Mouse (Mus musculus) C2C12 (cell line): ENCODE measurements around the gene Ica1. TPM values are rescaled to one million over a fixed set of nuclear protein-coding genes. Genes with fewer than 3 reads are reported as not detected.

Experiments used
- H3K27me3 ChIP-seq: one replicate; pipeline ENCODE4 v1.6.1; 2011; ENCODE audit not compliant: control insufficient read depth, insufficient read depth, insufficient read length
- H3K36me3 ChIP-seq: one replicate; pipeline ENCODE4 v1.6.1; 2011; ENCODE audit not compliant: control insufficient read depth, insufficient read depth
- H3K4me3 ChIP-seq: one replicate; pipeline ENCODE4 v1.5.1; 2011; ENCODE audit warnings: mild to moderate bottlenecking, control low read depth; ENCODE audit not compliant: poor library complexity, insufficient read depth, severe bottlenecking
- H3K79me2 ChIP-seq: one replicate; pipeline ENCODE4 v1.6.1; 2011; ENCODE audit not compliant: control insufficient read depth, insufficient read depth
- H3K79me3 ChIP-seq: one replicate; pipeline ENCODE4 v1.6.1; 2011; ENCODE audit warnings: low read depth, control low read depth
- H3ac ChIP-seq: one replicate; pipeline ENCODE3; 2011; ENCODE audit warnings: low read depth; ENCODE audit not compliant: control insufficient read depth, insufficient read length
- CEBPB ChIP-seq: IDR thresholded peaks from one replicate; pipeline ENCODE4 v1.6.1; 2011; ENCODE audit warnings: low read depth, mild to moderate bottlenecking, control low read depth, moderate library complexity
- CTCF ChIP-seq: IDR thresholded peaks from one replicate; pipeline ENCODE4 v1.5.1; 2011; ENCODE audit not compliant: control insufficient read depth, insufficient read depth, insufficient read length
- FOSL1 ChIP-seq: IDR thresholded peaks from one replicate; pipeline ENCODE4 v1.8.0; 2011; ENCODE audit warnings: mild to moderate bottlenecking, low read length; ENCODE audit not compliant: poor library complexity, insufficient read depth, severe bottlenecking
- MAX ChIP-seq: IDR thresholded peaks from one replicate; pipeline ENCODE4 v1.6.1; 2011; ENCODE audit warnings: mild to moderate bottlenecking, control low read depth
- MYOD1 ChIP-seq: IDR thresholded peaks from one replicate; pipeline ENCODE4 v1.6.1; 2011; ENCODE audit warnings: low read depth; ENCODE audit not compliant: control insufficient read depth, insufficient read length
- MYOG ChIP-seq: IDR thresholded peaks from one replicate; pipeline ENCODE4 v1.6.1; 2011; ENCODE audit not compliant: control insufficient read depth, insufficient read length; ENCODE audit errors: extremely low read depth
- USF1 ChIP-seq: IDR thresholded peaks from one replicate; pipeline ENCODE4 v1.6.1; 2011; ENCODE audit warnings: low read depth, mild to moderate bottlenecking, control low read depth, moderate library complexity
- polyA plus RNA-seq: library from polyadenylated mRNA; unstranded; fragments of >200 nt; fragmentation: generic; extraction: Trizol; gene quantifications from one replicate; pipeline ENCODE4 v1.2.1, GENCODE M21; 2012; ENCODE audit warnings: missing spikeins

Gene Ica1
- polyA plus RNA-seq, 1 experiment: 10.5 TPM

GRCm38 (mm10) chr6:8693141-8693881, 85.0 kb downstream of the Ica1 start:
- Histone ChIP-seq H3K79me2 (no peaks in the 10 kb centered on the region), H3K27me3 (no peaks in the 10 kb centered on the region), H3K4me3 (no peak overlapping the region), H3K79me3 (no peaks in the 10 kb centered on the region), H3K36me3 (no peaks in the 10 kb centered on the region), H3ac (no peak overlapping the region)
- no peak for TF ChIP-seq MAX
- no peak for TF ChIP-seq CTCF
- no peak for TF ChIP-seq CEBPB

- Histone ChIP-seq H3K79me3 (no peaks in the 10 kb centered on the region), H3K27me3 (no peaks in the 10 kb centered on the region), H3ac (no peak overlapping the region), H3K36me3 (no peaks in the 10 kb centered on the region), H3K79me2 (no peaks in the 10 kb centered on the region), H3K4me3 (no peak overlapping the region)
- TF ChIP-seq MYOD1 (no peak), CTCF (no peak), MAX (no peak)
Measured at GRCm38 (mm10) chr6:8691199-8691975, 86.9 kb downstream of the Ica1 start.

- H3K79me2 ChIP-seq: no peaks in the 10 kb centered on the region
Measured at GRCm38 (mm10) chr6:8690441-8690840, 87.8 kb downstream of the Ica1 start.

GRCm38 (mm10) chr6:8686678-8687580, 91.4 kb downstream of the Ica1 start:
- H3K36me3 ChIP-seq: no peaks in the 10 kb centered on the region
- no peak for TF ChIP-seq FOSL1
- TF ChIP-seq USF1: no peak
- no peak for TF ChIP-seq CTCF
- TF ChIP-seq MAX: no peak
- TF ChIP-seq MYOG: no peak
- TF ChIP-seq CEBPB: no peak
- TF ChIP-seq MYOD1: no peak
- no peak overlapping the region for H3ac ChIP-seq
- H3K4me3 ChIP-seq: no peak overlapping the region
- no peaks in the 10 kb centered on the region for H3K79me3 ChIP-seq
- no peaks in the 10 kb centered on the region for H3K79me2 ChIP-seq
- no peaks in the 10 kb centered on the region for H3K27me3 ChIP-seq

More at GRCm38 (mm10) chr6:8690441-8690840, 87.8 kb downstream of the Ica1 start:
- H3ac ChIP-seq: no peak overlapping the region
- TF ChIP-seq MAX: no peak
- no peak for TF ChIP-seq CTCF
- TF ChIP-seq CEBPB: no peak
- TF ChIP-seq MYOG: no peak
- TF ChIP-seq FOSL1: no peak
- no peak for TF ChIP-seq USF1
- H3K79me3 ChIP-seq: no peaks in the 10 kb centered on the region
- H3K27me3 ChIP-seq: no peaks in the 10 kb centered on the region
- H3K4me3 ChIP-seq: no peak overlapping the region
- no peaks in the 10 kb centered on the region for H3K36me3 ChIP-seq

GRCm38 (mm10) chr6:8683379-8683778, 94.9 kb downstream of the Ica1 start:
- Histone ChIP-seq H3K27me3 (no peaks in the 10 kb centered on the region), H3ac (no peak overlapping the region), H3K4me3 (no peak overlapping the region), H3K79me2 (no peaks in the 10 kb centered on the region), H3K36me3 (no peaks in the 10 kb centered on the region), H3K79me3 (no peaks in the 10 kb centered on the region)
- TF ChIP-seq MYOG: no peak
- TF ChIP-seq FOSL1: no peak
- TF ChIP-seq CTCF: no peak
- no peak for TF ChIP-seq MYOD1
- TF ChIP-seq MAX: no peak
- TF ChIP-seq CEBPB: no peak
- no peak for TF ChIP-seq USF1
